Mouse (Mus musculus) frontal cortex, postnatal 36 days (tissue): ENCODE data around the gene Rnf167.

ENCODE experiments used
- DNase-seq, 2 experiments: peaks; one replicate each; pipeline ENCODE4 v3.0.0; 2022; ENCODE audit warnings: low spot score in 2 of 2

Rnf167 gene

GRCm38 (mm10) chr11:70654923-70655570, 8.0 kb downstream of the Rnf167 start:
- DNase-seq = peak; percentile 69 to 77

DNA sequence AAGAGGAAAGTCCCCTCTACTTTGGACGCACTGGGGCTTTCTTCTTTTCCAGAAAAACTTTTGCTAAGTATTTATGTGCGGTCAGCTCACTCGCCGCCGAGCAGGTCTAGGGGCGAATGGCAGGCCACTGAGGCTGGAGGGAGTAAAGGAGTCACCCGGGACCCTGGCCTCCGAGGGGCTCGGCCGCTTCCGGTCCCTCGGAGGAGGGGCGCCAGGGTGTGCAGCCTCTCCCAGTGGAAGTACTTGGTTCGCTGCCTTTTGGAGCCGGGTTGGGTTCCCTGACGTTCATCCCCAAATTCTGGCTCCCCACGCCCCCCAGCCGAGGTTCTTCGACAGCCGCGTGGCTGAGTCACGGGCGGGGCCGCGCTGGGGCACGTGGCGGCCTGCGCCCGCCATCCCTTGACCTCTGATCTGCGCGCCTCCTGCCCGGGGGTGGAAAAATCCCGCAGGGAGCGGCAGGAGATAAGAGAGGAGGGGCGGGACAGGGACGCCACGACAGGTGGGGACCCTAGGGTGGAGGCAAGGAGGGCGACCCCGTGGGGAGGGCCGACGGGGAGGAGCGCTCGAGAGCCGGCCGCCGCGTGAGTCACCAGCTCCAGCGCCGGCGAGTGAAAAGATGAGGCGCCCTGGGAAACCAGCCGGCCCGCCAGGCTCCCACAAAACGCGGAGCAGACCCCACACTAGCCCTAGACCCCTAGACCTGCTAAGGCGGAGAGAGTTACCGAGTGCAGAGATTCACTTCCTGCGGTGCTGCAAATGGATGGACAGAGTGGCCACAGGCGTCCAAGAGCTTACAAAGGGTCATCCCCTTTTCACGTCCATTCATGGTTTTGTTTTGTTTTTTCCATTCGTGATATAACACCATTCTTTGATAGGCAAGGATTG, 8.8 kb downstream of the Rnf167 start:
- DNase-seq = no peak

DNA sequence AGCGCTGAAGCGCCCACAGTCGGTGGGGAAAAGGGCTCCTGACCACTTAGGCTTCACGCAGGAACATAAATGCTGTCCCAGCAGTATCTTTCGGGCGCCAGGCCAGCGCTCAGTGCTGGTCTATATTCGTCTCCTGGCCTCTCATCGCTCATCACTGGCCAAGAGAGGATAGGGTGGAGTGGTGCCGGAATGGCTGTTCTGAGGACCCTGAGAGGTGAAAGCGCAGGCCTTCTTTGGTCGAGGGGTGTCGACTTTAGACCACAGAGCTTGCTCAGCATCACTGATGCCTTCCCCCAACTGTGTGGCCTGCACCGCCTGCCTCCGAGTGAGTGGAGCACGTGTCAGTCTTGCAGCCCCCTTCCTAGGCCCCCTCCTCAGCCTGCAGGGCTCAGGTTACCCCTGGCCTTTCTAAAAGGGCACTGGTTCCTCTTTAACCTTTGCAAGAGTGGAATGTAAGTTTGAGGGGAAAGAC, 9.5 kb downstream of the Rnf167 start:
- no peak for DNase-seq

DNA sequence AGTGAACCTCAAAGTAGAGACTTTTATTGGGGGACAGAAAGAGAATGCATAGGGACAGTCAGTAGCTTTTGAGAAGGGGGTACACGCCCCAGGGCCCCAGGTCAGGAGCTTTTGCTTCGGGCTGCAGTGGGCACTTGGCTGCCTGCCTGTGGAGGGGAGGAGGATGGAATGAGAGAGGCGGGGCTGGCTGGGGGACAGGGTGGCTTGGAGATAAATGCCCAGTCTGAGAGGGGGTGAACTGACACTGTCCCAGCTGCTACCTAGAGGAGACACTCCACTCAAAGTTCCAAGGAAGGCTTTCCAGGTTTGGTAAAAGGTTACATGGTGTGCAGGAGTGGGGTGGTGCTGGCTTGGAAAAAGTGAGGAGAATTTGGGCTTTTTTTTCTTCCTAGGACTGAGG, 9.9 kb downstream of the Rnf167 start, which contains the start of gene Eno3:
TSS of gene Eno3 (plus strand) at position 239 of the 400 bp plus-strand sequence.
- no peak for DNase-seq

DNA sequence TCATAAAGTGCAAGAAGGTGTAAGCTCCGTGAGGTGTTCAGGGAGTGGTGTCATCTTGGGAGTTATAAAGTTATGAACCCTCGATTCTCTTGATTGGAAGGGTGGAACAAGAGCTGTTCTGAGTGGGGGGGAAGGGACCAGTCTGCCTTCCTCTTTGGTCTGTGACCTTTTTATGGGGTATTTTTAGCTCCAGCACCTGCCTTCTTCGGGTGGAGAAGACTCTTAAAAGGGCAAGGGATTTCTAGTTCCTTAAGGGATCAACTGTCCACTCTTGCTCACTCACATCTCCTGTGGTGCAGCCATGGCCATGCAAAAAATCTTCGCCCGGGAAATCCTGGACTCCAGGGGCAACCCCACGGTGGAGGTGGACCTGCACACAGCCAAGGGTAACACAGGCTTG, 10.5 kb downstream of the Rnf167 start:
- no peak for DNase-seq

- no peak for DNase-seq
Observed at GRCm38 (mm10) chr11:70657991-70658390, 11.0 kb downstream of the Rnf167 start.

- no peak for DNase-seq
Observed at GRCm38 (mm10) chr11:70658521-70658920, 11.5 kb downstream of the Rnf167 start.

GRCm38 (mm10) chr11:70658942-70659341, 11.9 kb downstream of the Rnf167 start:
- no peak for DNase-seq

- DNase-seq = no peak
Observed at GRCm38 (mm10) chr11:70660571-70660970, 13.5 kb downstream of the Rnf167 start.

DNA sequence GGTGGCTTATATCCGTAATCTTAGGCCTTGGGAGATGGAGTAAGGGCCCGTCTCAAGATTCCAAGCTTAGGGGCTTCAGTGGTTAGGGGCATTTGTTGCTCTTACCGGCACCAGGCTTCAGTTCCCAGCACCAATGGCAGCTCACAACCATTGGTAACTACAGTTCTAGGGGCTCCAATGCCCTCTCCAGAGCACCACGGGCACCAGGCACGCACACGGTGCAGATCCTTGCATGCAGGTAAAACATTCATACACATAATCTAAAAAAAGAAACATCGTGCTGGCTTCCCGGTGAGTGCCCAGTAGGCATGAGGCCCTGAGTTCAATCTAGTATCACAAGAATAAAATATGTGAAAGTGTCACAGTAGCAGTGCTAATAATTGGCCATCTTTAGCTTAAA, 16.1 kb downstream of the Rnf167 start:
- DNase-seq = no peak

GRCm38 (mm10) chr11:70663957-70664356, 16.9 kb downstream of the Rnf167 start:
- no peak for DNase-seq

GRCm38 (mm10) chr11:70664741-70665140, 17.7 kb downstream of the Rnf167 start:
- no peak for DNase-seq

DNA sequence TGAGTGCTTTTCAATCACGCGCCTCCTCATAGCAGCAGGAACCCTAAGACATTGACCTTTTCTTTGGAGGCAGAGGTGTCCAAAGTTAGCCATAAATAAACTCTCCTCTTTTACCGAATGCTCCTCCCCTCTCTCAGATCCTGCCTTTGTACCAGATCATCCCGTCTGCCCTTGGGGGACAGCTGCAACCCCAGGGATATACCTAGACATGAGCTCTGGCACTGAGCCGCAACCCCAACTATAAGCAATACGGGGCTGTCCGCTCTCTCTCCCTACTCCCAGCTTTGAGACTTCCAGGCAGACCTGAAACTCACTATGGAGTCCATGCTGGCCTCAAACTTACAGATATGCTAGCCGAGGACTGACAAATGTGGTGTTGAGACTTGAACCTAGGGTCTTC, 19.7 kb downstream of the Rnf167 start:
- no peak for DNase-seq

- no peak for DNase-seq
Observed at GRCm38 (mm10) chr11:70667271-70668150, 20.5 kb downstream of the Rnf167 start.

DNA sequence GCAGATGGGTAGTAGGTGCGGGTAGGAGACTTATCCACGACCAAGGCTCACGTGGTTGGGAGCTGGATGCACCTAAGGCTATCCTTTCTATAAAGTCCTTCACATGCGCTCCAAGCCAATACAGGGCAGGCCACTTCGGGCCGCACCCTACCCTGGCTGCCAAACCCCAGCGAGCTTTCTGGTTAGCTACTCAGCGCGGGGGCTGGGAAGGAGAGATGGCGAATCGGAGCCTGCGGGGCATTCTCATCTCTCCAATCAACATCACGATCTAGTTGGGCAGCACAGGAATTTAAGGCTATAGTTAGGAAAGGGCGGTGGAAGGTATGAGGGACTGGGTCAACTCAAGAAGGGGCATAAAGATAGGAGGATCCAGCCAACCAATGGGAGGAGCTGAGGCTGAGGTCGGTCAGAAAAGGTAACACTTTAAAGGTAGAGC, 21.3 kb downstream of the Rnf167 start:
- DNase-seq = no peak

DNA sequence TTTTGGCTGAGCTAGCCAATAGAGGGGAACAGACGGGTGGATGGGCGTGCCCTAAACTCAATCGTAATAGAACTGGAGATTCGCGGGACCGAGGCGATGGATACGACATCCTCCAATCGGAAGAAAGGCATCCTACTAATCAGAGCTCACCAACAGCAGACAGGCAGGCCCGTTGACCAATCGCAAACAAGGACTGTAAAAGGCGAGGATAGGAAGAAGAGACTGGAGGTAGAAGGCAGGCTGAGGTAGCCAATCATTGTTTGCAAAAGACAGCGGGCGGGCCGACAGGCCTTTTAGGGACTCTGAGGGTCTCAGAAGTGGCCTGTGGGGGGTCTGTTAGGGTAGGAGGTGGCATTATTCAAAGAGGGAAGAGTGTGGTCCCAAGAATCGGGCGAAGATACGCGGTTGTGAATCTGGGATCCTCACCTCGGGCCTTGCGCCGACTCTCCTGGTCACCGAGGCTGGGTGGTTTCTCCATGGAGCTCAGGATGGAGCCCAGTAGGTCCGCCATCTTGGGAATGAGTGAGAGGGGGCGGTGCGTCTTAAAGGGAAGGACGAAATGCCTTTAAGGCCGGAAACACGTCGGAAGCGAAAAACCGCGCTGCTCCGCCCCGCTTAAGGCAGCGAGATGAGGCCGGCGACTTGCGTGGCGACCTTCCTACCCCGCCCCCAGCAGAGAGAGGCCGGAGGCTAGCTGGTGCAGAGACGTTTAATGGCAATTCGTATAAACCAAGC, 21.9 kb downstream of the Rnf167 start, which contains the start of gene Spag7:
TSS of gene Spag7 (minus strand) at position 646 of the 735 bp plus-strand sequence.
- peak; percentile 97 to 99 for DNase-seq

- DNase-seq = peak; percentile 59 to 62
Observed at GRCm38 (mm10) chr11:70669582-70670345, 22.7 kb downstream of the Rnf167 start.

GRCm38 (mm10) chr11:70670483-70670882, 23.4 kb downstream of the Rnf167 start:
- DNase-seq = no peak

DNA sequence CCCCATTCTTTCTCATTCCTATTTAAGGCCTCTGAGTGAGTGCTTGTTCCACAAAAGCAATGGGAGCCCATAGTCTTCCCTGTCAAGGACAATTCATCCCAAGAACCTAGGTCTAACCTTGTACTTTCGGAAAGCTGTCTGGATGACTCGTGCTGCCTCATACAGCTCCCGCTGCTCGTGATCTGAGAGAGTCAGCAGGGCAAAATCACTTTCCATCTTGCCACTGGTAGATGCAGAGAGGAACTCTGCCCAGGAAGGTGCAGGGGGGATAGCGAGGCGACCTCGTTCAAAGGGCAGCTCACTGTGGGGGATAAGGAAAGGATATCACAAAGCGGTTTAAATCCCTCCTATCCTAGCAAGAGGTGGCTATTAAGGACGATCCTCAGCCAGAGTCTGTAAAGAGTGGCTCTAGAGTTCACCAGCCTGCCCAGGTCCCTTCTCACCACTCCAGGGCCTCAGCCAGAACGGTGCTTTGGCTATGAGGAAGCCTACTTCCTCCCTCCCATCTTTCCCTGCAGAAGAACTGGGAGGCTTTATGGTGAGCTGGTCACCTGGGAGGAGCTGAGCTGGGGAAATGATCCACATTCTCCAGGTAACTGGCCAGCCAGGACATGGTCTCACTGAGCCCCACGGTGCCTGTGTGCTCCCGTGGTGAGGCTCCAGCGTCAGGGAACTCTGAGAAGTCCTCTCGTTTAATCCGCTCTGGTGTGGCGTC, 24.5 kb downstream of the Rnf167 start:
- DNase-seq = no peak

GRCm38 (mm10) chr11:70674014-70674413, 27.0 kb downstream of the Rnf167 start:
- DNase-seq = no peak
